Mouse (Mus musculus) myocyte (in vitro differentiated cells): ENCODE results near the gene Zfp358. TPM values are rescaled to one million over a fixed set of nuclear protein-coding genes. Genes with fewer than 3 reads are reported as not detected.

Source experiments
- H3K27me3 ChIP-seq: one replicate; pipeline ENCODE4 v1.6.1; 2011; ENCODE audit not compliant: control insufficient read depth, insufficient read depth, insufficient read length
- H3K36me3 ChIP-seq: one replicate; pipeline ENCODE4 v1.6.1; 2011; ENCODE audit not compliant: control insufficient read depth, insufficient read depth
- H3K4me2 ChIP-seq: one replicate; pipeline ENCODE4 v1.6.1; 2011; ENCODE audit warnings: low read depth, control low read depth
- H3K4me3 ChIP-seq: one replicate; pipeline ENCODE4 v1.5.1; 2011; ENCODE audit warnings: mild to moderate bottlenecking, control low read depth, moderate library complexity
- H3K79me2 ChIP-seq: one replicate; pipeline ENCODE4 v1.6.1; 2011; ENCODE audit not compliant: control insufficient read depth, insufficient read depth
- H3ac ChIP-seq: one replicate; pipeline ENCODE4 v1.6.1; 2011; ENCODE audit not compliant: control insufficient read depth, insufficient read length
- CEBPB ChIP-seq: IDR thresholded peaks from 2 replicates; pipeline ENCODE4 v1.6.1; 2011; ENCODE audit warnings: mild to moderate bottlenecking, moderate library complexity; ENCODE audit not compliant: poor library complexity, insufficient read depth, severe bottlenecking
- E2F4 ChIP-seq: IDR thresholded peaks from one replicate; pipeline ENCODE4 v1.6.1; 2011; ENCODE audit warnings: mild to moderate bottlenecking, control low read depth, moderate library complexity; ENCODE audit not compliant: insufficient read depth
- MAX ChIP-seq: IDR thresholded peaks from one replicate; pipeline ENCODE4 v1.6.1; 2011; ENCODE audit warnings: low read depth, mild to moderate bottlenecking, control low read depth
- MYOD1 ChIP-seq, 3 experiments: IDR thresholded peaks; one replicate each; pipeline ENCODE4 v1.6.1; 2011; ENCODE audit warnings: control low read depth in 2 of 3, low read depth in 2 of 3, mild to moderate bottlenecking in 2 of 3, moderate library complexity in 1 of 3; ENCODE audit not compliant: insufficient read length in 2 of 3, control insufficient read depth in 1 of 3
- MYOG ChIP-seq, 3 experiments: IDR thresholded peaks; one replicate each; pipeline ENCODE4 v1.6.1; 2011; ENCODE audit warnings: control low read depth in 2 of 3, low read depth in 2 of 3, mild to moderate bottlenecking in 2 of 3; ENCODE audit not compliant: insufficient read length in 2 of 3, control insufficient read depth in 1 of 3, insufficient read depth in 1 of 3
- POLR2A ChIP-seq: IDR thresholded peaks from one replicate; pipeline ENCODE4 v1.6.1; 2011; ENCODE audit warnings: low read depth, mild to moderate bottlenecking, control low read depth, moderate library complexity; ENCODE audit not compliant: insufficient read length
- POLR2AphosphoS2 ChIP-seq: IDR thresholded peaks from one replicate; pipeline ENCODE4 v1.6.1; 2011; ENCODE audit warnings: low read depth, control low read depth; ENCODE audit not compliant: insufficient read length
- REST ChIP-seq: IDR thresholded peaks from one replicate; pipeline ENCODE4 v1.6.1; 2011; ENCODE audit warnings: mild to moderate bottlenecking, control low read depth, moderate library complexity; ENCODE audit not compliant: insufficient read depth, insufficient read length
- SRF ChIP-seq: IDR thresholded peaks from one replicate; pipeline ENCODE4 v1.6.1; 2011; ENCODE audit warnings: low read depth; ENCODE audit not compliant: control insufficient read depth, insufficient read length
- TCF12 ChIP-seq: IDR thresholded peaks from one replicate; pipeline ENCODE4 v1.6.1; 2011; ENCODE audit warnings: mild to moderate bottlenecking, control low read depth; ENCODE audit not compliant: poor library complexity, insufficient read depth, severe bottlenecking
- TCF3 ChIP-seq: IDR thresholded peaks from one replicate; pipeline ENCODE4 v1.6.1; 2011; ENCODE audit warnings: low read depth, control low read depth; ENCODE audit not compliant: insufficient read length
- USF1 ChIP-seq: IDR thresholded peaks from one replicate; pipeline ENCODE4 v1.6.1; 2011; ENCODE audit warnings: low read depth, mild to moderate bottlenecking, control low read depth, moderate library complexity
- polyA plus RNA-seq: library from polyadenylated mRNA; unstranded; fragments of >200 nt; fragmentation: generic; extraction: Trizol; gene quantifications from one replicate; pipeline ENCODE4 v1.2.1, GENCODE M21; 2012; ENCODE audit warnings: missing spikeins

The Zfp358 gene
- polyA plus RNA-seq, 1 experiment: 29.2 TPM

- peak overlapping the region; percentile 29 for H3K4me2 ChIP-seq
- H3ac ChIP-seq: no peak overlapping the region
- H3K79me2 ChIP-seq: no peaks in the 10 kb centered on the region
- no peaks in the 10 kb centered on the region for H3K27me3 ChIP-seq
- TF ChIP-seq E2F4 (no peak), TCF12 (peak; percentile 93), MYOG (IDR thresholded peaks at IDR 0.05; ENCODE audit: control insufficient read depth in 1 of 3, insufficient read depth in 1 of 3, insufficient read length in 2 of 3, low read depth in 2 of 3) (peak; percentile 74 to 93 (median 90)), POLR2AphosphoS2 (no peak), MYOD1 (IDR thresholded peaks at IDR 0.05; ENCODE audit: control insufficient read depth in 1 of 3, insufficient read length in 2 of 3, low read depth in 2 of 3) (peak; percentile 58 to 95 (median 95)), SRF (no peak), USF1 (no peak), CEBPB (no peak), TCF3 (peak; percentile 88), MAX (no peak), REST (no peak), POLR2A (no peak)
- no peaks in the 10 kb centered on the region for H3K36me3 ChIP-seq
- no peak overlapping the region for H3K4me3 ChIP-seq
These were observed 28.6 kb upstream of the Zfp358 start for GRCm38 (mm10) chr8:3464309-3464708.

GRCm38 (mm10) chr8:3467006-3467885, 25.7 kb upstream of the Zfp358 start, which contains the start of gene Pex11g:
Gene Pex11g, minus strand, starts transcription at chr8:3467680.
- H3K36me3 ChIP-seq: no peaks in the 10 kb centered on the region
- H3K79me2 ChIP-seq: no peaks in the 10 kb centered on the region
- H3K27me3 ChIP-seq: no peaks in the 10 kb centered on the region
- TF ChIP-seq MYOG (IDR thresholded peaks at IDR 0.05; ENCODE audit: control insufficient read depth in 1 of 3, insufficient read depth in 1 of 3, insufficient read length in 2 of 3, low read depth in 2 of 3) (no peak), POLR2A (peak; percentile 85), POLR2AphosphoS2 (peak; percentile 87)
- peak within 1 kb of the TSS; percentile 81 for H3K4me2 ChIP-seq
- peak within 1 kb of the TSS; percentile 39 for H3K4me3 ChIP-seq
- peak within 1 kb of the TSS; percentile 25 for H3ac ChIP-seq

DNA sequence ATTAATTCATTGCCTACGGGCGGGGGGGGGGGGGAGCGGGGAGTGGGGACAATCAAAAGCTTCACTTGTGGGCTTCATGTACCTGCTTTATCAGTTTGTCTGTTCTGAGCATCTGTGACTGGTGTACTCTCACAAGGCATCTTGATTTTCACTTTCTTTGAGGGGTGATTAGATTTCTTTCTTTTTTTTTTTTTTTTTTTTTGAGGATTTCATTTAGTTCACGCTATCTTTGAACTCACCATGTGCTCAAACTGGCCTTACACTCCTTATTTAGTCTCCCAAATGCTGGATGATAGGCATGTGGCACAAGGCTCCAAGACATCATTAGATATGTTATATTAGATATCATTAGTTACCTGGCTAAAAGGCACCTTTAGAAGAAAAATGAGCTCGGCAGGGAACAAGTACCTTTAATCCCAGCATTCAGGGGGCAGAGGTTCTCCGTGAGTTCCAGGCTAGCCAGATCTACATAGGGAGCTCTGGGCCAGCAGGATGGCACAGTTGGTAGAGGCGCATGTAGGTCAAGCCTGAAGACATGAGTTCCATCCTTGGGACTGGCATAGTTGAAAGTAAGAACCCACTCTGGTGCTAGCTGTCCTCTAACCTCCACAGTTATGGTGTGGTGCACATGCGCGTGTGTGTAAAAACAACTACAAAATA, 24.9 kb upstream of the Zfp358 start:
- Histone ChIP-seq H3K4me3 (peak overlapping the region; percentile 39), H3K79me2 (no peaks in the 10 kb centered on the region), H3K4me2 (peak overlapping the region; percentile 81), H3K36me3 (no peaks in the 10 kb centered on the region), H3K27me3 (no peaks in the 10 kb centered on the region), H3ac (peak overlapping the region; percentile 25)
- TF ChIP-seq SRF (no peak), POLR2AphosphoS2 (no peak), TCF12 (no peak), CEBPB (no peak), MAX (no peak)

DNA sequence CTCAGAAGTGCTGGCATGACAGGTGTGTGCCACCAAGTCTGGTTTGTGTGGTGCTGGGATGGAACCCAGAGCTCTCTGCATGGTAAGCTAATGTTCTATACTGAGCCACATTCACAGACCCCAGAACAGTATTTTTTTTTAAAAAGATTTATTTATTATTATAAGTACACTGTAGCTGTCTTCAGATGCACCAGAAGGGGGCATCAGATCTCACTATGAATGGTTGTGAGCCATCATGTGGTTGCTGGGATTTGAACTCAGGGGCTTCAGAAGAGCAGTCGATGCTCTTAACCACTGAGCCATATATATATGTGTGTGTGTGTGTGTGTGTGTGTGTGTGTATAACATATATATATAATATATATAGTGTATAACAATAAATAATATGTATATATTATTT, 24.1 kb upstream of the Zfp358 start:
- no peak overlapping the region for H3K4me3 ChIP-seq
- H3ac ChIP-seq: no peak overlapping the region
- H3K79me2 ChIP-seq: no peaks in the 10 kb centered on the region
- no peak overlapping the region for H3K4me2 ChIP-seq
- H3K36me3 ChIP-seq: no peaks in the 10 kb centered on the region
- H3K27me3 ChIP-seq: no peaks in the 10 kb centered on the region
- no peak for TF ChIP-seq MYOD1 (IDR thresholded peaks at IDR 0.05; ENCODE audit: control insufficient read depth in 1 of 3, insufficient read length in 2 of 3, low read depth in 2 of 3)

DNA sequence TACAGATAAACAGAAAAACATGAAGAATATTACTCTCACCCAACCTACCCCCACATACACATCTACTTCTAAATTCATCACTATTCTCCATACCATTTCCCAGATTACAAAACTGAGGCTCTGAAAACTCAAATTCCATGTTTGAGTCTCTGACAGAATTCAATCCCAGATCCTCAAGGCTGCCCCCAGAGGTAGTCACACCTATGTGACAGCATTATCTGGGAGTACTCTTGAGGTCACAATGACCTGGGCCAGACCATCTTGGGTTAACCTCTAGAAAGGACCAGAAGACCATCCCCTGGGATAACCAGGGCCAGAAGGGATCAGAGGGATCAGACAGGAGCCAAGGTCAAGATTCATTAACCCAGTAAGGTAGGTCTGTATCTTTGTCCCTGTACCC, 22.4 kb upstream of the Zfp358 start, which contains the start of gene Tex45:
TSS of gene Tex45 (plus strand) at position 301 of the 400 bp plus-strand sequence.
- H3K79me2 ChIP-seq: no peaks in the 10 kb centered on the region
- no peaks in the 10 kb centered on the region for H3K27me3 ChIP-seq
- H3ac ChIP-seq: no peak within 1 kb of the TSS
- H3K36me3 ChIP-seq: no peaks in the 10 kb centered on the region
- no peak within 1 kb of the TSS for H3K4me3 ChIP-seq
- H3K4me2 ChIP-seq: no peak within 1 kb of the TSS
- TF ChIP-seq REST (no peak), MYOG (IDR thresholded peaks at IDR 0.05; ENCODE audit: control insufficient read depth in 1 of 3, insufficient read depth in 1 of 3, insufficient read length in 2 of 3, low read depth in 2 of 3) (no peak), TCF12 (no peak), SRF (no peak), POLR2AphosphoS2 (no peak), MAX (no peak), POLR2A (no peak), MYOD1 (IDR thresholded peaks at IDR 0.05; ENCODE audit: control insufficient read depth in 1 of 3, insufficient read length in 2 of 3, low read depth in 2 of 3) (no peak), TCF3 (no peak), USF1 (no peak), E2F4 (no peak), CEBPB (no peak)
